Mouse (Mus musculus) megakaryocyte, embryonic 14.5 days (primary cell): ENCODE data around the gene 6430571L13Rik. TPM values are rescaled to one million over a fixed set of nuclear protein-coding genes. Genes with fewer than 3 reads are reported as not detected.

Experiments
- H3K27me3 ChIP-seq: replicated peaks from 2 replicates; pipeline ENCODE3; 2012; ENCODE audit warnings: inconsistent platforms
- H3K36me3 ChIP-seq: replicated peaks from 2 replicates; pipeline ENCODE3; 2012; ENCODE audit warnings: low read length, inconsistent platforms, mixed read lengths
- H3K4me1 ChIP-seq: 2 replicates; pipeline ENCODE4 v1.6.1; 2012; ENCODE audit warnings: inconsistent platforms
- H3K4me3 ChIP-seq: replicated peaks from 2 replicates; pipeline ENCODE3; 2012; ENCODE audit warnings: moderate library complexity, mild to moderate bottlenecking, inconsistent platforms
- H3K9me3 ChIP-seq: 2 replicates; pipeline ENCODE4 v1.6.1; 2012; ENCODE audit warnings: inconsistent platforms
- FLI1 ChIP-seq: IDR thresholded peaks from 2 replicates; pipeline ENCODE4 v1.6.1; 2012; ENCODE audit warnings: low read length, inconsistent platforms, mixed read lengths
- GATA1 ChIP-seq: IDR thresholded peaks from 3 replicates; pipeline ENCODE4 v1.6.1; 2012; ENCODE audit warnings: mixed read lengths, low read length, inconsistent platforms, borderline replicate concordance
- polyA plus RNA-seq: library from polyadenylated mRNA; stranded (reverse); fragments of >175 nt; gene quantifications from 2 replicates; pipeline ENCODE4 v1.2.3, GENCODE M21; 2012; ENCODE audit warnings: low replicate concordance; ENCODE audit not compliant: insufficient read depth

Gene 6430571L13Rik
- polyA plus RNA-seq, 1 experiment: not detected

DNA sequence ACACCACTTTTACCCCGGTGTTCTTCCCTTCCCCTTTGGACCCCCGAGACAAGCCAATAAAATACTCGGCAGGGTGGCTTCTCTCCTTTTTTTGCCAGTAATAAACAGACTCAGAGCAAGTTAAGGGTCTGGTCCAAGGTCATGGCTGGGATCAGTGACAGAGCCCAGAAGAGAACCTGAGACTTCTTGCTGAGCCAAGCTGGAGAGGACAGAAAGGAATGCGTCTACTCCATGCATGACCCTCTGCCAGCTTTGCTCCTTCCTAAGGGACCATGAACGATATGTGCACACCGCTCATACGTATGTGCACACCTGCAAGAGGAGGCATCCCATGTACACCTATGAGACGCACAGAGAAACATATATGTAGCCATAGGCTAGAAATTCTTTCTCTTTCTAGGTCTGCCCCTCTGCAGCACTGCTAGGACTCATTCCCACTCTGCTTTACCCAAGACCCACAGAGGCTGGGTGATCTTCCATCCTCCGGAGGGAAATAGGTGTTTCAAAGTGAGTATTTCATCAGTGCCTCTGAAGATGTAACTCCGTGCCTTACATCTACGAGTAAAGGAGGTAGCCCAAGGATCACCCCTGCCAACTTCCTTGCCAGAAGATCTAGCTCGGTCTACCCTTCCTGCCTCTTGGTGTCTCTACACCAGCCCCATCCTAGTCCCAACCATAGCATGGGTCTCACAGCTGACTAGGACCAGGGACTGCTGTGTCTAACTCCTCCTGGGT is 676 bp downstream of the 6430571L13Rik start:
- Histone ChIP-seq H3K4me3 (peak overlapping the region; percentile 95), H3K36me3 (no peaks in the 10 kb centered on the region), H3K9me3 (no peaks in the 10 kb centered on the region), H3K27me3 (peaks cover 28% of the 10 kb centered on the region), H3K4me1 (peaks cover 59% of the 10 kb centered on the region)
- TF ChIP-seq GATA1 (no peak), FLI1 (no peak)

DNA sequence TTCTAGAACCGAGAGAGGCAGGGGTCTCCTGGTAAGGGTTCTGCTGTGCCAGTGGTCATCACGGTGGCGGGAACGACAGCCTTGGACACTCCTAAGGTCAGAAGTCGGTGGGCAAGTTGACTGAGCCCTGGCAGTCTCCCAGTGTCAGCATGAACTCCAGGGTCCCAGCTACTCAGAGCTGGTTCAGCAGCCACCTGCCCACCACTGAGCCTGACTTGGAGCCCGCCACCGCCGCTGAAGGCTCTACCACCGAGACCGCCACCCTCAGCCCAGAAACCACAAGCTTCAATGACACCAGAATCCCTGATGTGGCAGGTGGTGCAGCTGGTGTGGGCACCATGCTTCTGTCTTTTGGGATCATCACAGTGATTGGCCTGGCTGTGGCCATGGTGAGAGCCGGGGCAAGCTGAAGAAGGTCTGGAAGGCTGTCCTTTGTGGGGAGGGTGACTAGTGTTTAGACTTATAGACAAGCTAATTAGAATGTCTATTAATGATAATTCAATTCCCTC is 1.9 kb downstream of the 6430571L13Rik start:
- no peaks in the 10 kb centered on the region for H3K9me3 ChIP-seq
- peaks cover 49% of the 10 kb centered on the region for H3K4me1 ChIP-seq
- no peak overlapping the region for H3K4me3 ChIP-seq
- no peak for TF ChIP-seq GATA1
- TF ChIP-seq FLI1: no peak
- peaks cover 30% of the 10 kb centered on the region for H3K27me3 ChIP-seq
- no peaks in the 10 kb centered on the region for H3K36me3 ChIP-seq

- Histone ChIP-seq H3K4me3 (no peak overlapping the region), H3K9me3 (no peaks in the 10 kb centered on the region), H3K4me1 (peaks cover 48% of the 10 kb centered on the region), H3K27me3 (peaks cover 30% of the 10 kb centered on the region), H3K36me3 (no peaks in the 10 kb centered on the region)
- no peak for TF ChIP-seq GATA1
- no peak for TF ChIP-seq FLI1
Observed at GRCm38 (mm10) chr9:107343146-107343943, 2.9 kb downstream of the 6430571L13Rik start.

DNA sequence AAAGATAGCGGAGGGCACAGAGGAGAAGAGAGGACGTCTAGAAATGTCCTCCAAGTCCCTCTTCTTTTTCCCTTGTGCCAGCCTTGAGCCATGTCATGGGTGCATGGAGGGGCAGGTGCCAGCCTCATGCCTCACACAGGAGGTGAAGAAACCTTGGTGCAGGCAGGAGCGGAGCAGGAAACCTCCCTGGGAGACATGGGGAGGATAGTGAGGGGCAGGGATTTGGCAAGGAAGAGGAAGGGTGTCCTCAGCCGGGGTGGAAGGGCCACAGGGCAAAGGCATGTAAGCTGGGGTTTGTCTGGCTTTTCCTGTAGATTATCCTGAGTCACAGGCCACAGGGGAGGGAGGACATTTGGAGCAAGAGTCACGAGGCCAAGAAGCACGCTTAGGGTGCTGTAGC is 3.6 kb downstream of the 6430571L13Rik start:
- peaks cover 48% of the 10 kb centered on the region for H3K4me1 ChIP-seq
- H3K27me3 ChIP-seq: peaks cover 36% of the 10 kb centered on the region
- no peak overlapping the region for H3K4me3 ChIP-seq
- H3K9me3 ChIP-seq: no peaks in the 10 kb centered on the region
- H3K36me3 ChIP-seq: no peaks in the 10 kb centered on the region
- TF ChIP-seq FLI1 (no peak), GATA1 (no peak)

GRCm38 (mm10) chr9:107346081-107346480 is 5.7 kb downstream of the 6430571L13Rik start:
- no peaks in the 10 kb centered on the region for H3K9me3 ChIP-seq
- no peak for TF ChIP-seq FLI1
- no peak for TF ChIP-seq GATA1
- no peaks in the 10 kb centered on the region for H3K36me3 ChIP-seq
- H3K4me1 ChIP-seq: peaks cover 40% of the 10 kb centered on the region
- H3K4me3 ChIP-seq: no peak overlapping the region
- peaks cover 44% of the 10 kb centered on the region for H3K27me3 ChIP-seq

GRCm38 (mm10) chr9:107347586-107348183 is 7.3 kb downstream of the 6430571L13Rik start:
- H3K36me3 ChIP-seq: no peaks in the 10 kb centered on the region
- H3K9me3 ChIP-seq: no peaks in the 10 kb centered on the region
- H3K4me1 ChIP-seq: peaks cover 36% of the 10 kb centered on the region
- H3K27me3 ChIP-seq: peaks cover 46% of the 10 kb centered on the region
- no peak for TF ChIP-seq GATA1
- no peak for TF ChIP-seq FLI1
- H3K4me3 ChIP-seq: no peak overlapping the region

GRCm38 (mm10) chr9:107349321-107349720 is 8.9 kb downstream of the 6430571L13Rik start:
- no peaks in the 10 kb centered on the region for H3K36me3 ChIP-seq
- H3K4me3 ChIP-seq: no peak overlapping the region
- no peak for TF ChIP-seq FLI1
- TF ChIP-seq GATA1: no peak
- peaks cover 50% of the 10 kb centered on the region for H3K27me3 ChIP-seq
- no peaks in the 10 kb centered on the region for H3K9me3 ChIP-seq
- H3K4me1 ChIP-seq: peaks cover 27% of the 10 kb centered on the region

GRCm38 (mm10) chr9:107354826-107355225 is 14.4 kb downstream of the 6430571L13Rik start:
- peaks cover 77% of the 10 kb centered on the region for H3K27me3 ChIP-seq
- TF ChIP-seq FLI1 (no peak), GATA1 (no peak)
- H3K9me3 ChIP-seq: no peaks in the 10 kb centered on the region
- peaks cover 20% of the 10 kb centered on the region for H3K4me1 ChIP-seq
- no peaks in the 10 kb centered on the region for H3K36me3 ChIP-seq
- H3K4me3 ChIP-seq: no peak overlapping the region

GRCm38 (mm10) chr9:107355870-107356765 is 15.7 kb downstream of the 6430571L13Rik start:
- H3K4me3 ChIP-seq: no peak overlapping the region
- H3K4me1 ChIP-seq: peaks cover 29% of the 10 kb centered on the region
- H3K9me3 ChIP-seq: no peaks in the 10 kb centered on the region
- peaks cover 81% of the 10 kb centered on the region for H3K27me3 ChIP-seq
- no peaks in the 10 kb centered on the region for H3K36me3 ChIP-seq
- TF ChIP-seq FLI1: no peak
